Mouse (Mus musculus): ENCODE data around the gene Plcg1. TPM values are rescaled to one million over a fixed set of nuclear protein-coding genes. Genes with fewer than 3 reads are reported as not detected.

The Plcg1 gene
- polyA plus RNA-seq, 1 experiment: 40.6 TPM

- H3K27me3 ChIP-seq (ENCODE audit: control insufficient read depth, insufficient read depth, low read length): no peaks in the 10 kb centered on the region
- TF ChIP-seq POLR2A (IDR thresholded peaks at IDR 0.05; ENCODE audit: low read depth, low read length) (no peak), CTCF (IDR thresholded peaks at IDR 0.05; ENCODE audit: extremely low read depth, insufficient read depth, insufficient read length, insufficient replicate concordance) (no peak)
- H3K36me3 ChIP-seq (ENCODE audit: control insufficient read depth, insufficient read depth, low read length): no peaks in the 10 kb centered on the region; the same call in 1 of the 2 replicates
- H3K4me1 ChIP-seq (ENCODE audit: control insufficient read depth, insufficient read depth, insufficient read length): peaks cover 3% of the 10 kb centered on the region
- no peak overlapping the region for H3K4me3 ChIP-seq (ENCODE audit: extremely low read depth, insufficient read depth, insufficient read length)
- WGBS: 85% methylated on average over 2 of the region's 2 CpGs
- no peak overlapping the region for H3K27ac ChIP-seq (ENCODE audit: insufficient read depth, low read length)
- no peak for DNase-seq (ENCODE audit: low read depth in 1 of 2, low spot score in 2 of 2)
Observed at GRCm38 (mm10) chr2:160729436-160729835, 1.7 kb upstream of the Plcg1 start.

GRCm38 (mm10) chr2:160729851-160730796 is 976 bp upstream of the Plcg1 start:
- Histone ChIP-seq H3K4me3 (ENCODE audit: extremely low read depth, insufficient read depth, insufficient read length) (no peak overlapping the region), H3K4me1 (ENCODE audit: control insufficient read depth, insufficient read depth, insufficient read length) (peaks cover 3% of the 10 kb centered on the region), H3K27me3 (ENCODE audit: control insufficient read depth, insufficient read depth, low read length) (no peaks in the 10 kb centered on the region), H3K36me3 (ENCODE audit: control insufficient read depth, insufficient read depth, low read length) (no peaks in the 10 kb centered on the region), H3K27ac (ENCODE audit: insufficient read depth, low read length) (no peak overlapping the region)
- WGBS: 32% methylated on average over 17 of the region's 17 CpGs
- TF ChIP-seq POLR2A (IDR thresholded peaks at IDR 0.05; ENCODE audit: low read depth, low read length): no peak
- peak; percentile 46; the same call in 1 of the 2 replicates for TF ChIP-seq CTCF (IDR thresholded peaks at IDR 0.05; ENCODE audit: extremely low read depth, insufficient read depth, insufficient read length, insufficient replicate concordance)
- no peak for DNase-seq (ENCODE audit: low read depth in 1 of 2, low spot score in 2 of 2)

- WGBS: 8% methylated on average over 19 of the region's 19 CpGs
- Histone ChIP-seq H3K27ac (ENCODE audit: insufficient read depth, low read length) (no peak overlapping the region), H3K4me1 (ENCODE audit: control insufficient read depth, insufficient read depth, insufficient read length) (peaks cover 3% of the 10 kb centered on the region), H3K36me3 (ENCODE audit: control insufficient read depth, insufficient read depth, low read length) (no peaks in the 10 kb centered on the region), H3K27me3 (ENCODE audit: control insufficient read depth, insufficient read depth, low read length) (no peaks in the 10 kb centered on the region), H3K4me3 (ENCODE audit: extremely low read depth, insufficient read depth, insufficient read length) (peak overlapping the region; percentile 81)
- no peak for DNase-seq (ENCODE audit: low read depth in 1 of 2, low spot score in 2 of 2)
- TF ChIP-seq CTCF (IDR thresholded peaks at IDR 0.05; ENCODE audit: extremely low read depth, insufficient read depth, insufficient read length, insufficient replicate concordance) (no peak), POLR2A (IDR thresholded peaks at IDR 0.05; ENCODE audit: low read depth, low read length) (no peak)
Observed at GRCm38 (mm10) chr2:160730797-160731116, 343 bp upstream of the Plcg1 start.

GRCm38 (mm10) chr2:160731839-160732261 is 750 bp downstream of the Plcg1 start:
- Histone ChIP-seq H3K4me3 (ENCODE audit: extremely low read depth, insufficient read depth, insufficient read length) (peak overlapping the region; percentile 81), H3K36me3 (ENCODE audit: control insufficient read depth, insufficient read depth, low read length) (no peaks in the 10 kb centered on the region), H3K4me1 (ENCODE audit: control insufficient read depth, insufficient read depth, insufficient read length) (peaks cover 3% of the 10 kb centered on the region), H3K27me3 (ENCODE audit: control insufficient read depth, insufficient read depth, low read length) (no peaks in the 10 kb centered on the region), H3K27ac (ENCODE audit: insufficient read depth, low read length) (peak overlapping the region; percentile 73)
- no peak for TF ChIP-seq CTCF (IDR thresholded peaks at IDR 0.05; ENCODE audit: extremely low read depth, insufficient read depth, insufficient read length, insufficient replicate concordance)
- TF ChIP-seq POLR2A (IDR thresholded peaks at IDR 0.05; ENCODE audit: low read depth, low read length): no peak
- 1% methylated on average over 32 of the region's 32 CpGs for WGBS
- peak in 1 of 2 experiments; percentile 50 for DNase-seq (ENCODE audit: low read depth in 1 of 2, low spot score in 2 of 2)

GRCm38 (mm10) chr2:160732420-160732995 is 1.4 kb downstream of the Plcg1 start:
- no peak for TF ChIP-seq CTCF (IDR thresholded peaks at IDR 0.05; ENCODE audit: extremely low read depth, insufficient read depth, insufficient read length, insufficient replicate concordance)
- no peak for TF ChIP-seq POLR2A (IDR thresholded peaks at IDR 0.05; ENCODE audit: low read depth, low read length)
- WGBS: 21% methylated on average over 9 of the region's 9 CpGs
- Histone ChIP-seq H3K27me3 (ENCODE audit: control insufficient read depth, insufficient read depth, low read length) (no peaks in the 10 kb centered on the region), H3K4me3 (ENCODE audit: extremely low read depth, insufficient read depth, insufficient read length) (peak overlapping the region; percentile 81), H3K36me3 (ENCODE audit: control insufficient read depth, insufficient read depth, low read length) (no peaks in the 10 kb centered on the region), H3K4me1 (ENCODE audit: control insufficient read depth, insufficient read depth, insufficient read length) (peaks cover 3% of the 10 kb centered on the region), H3K27ac (ENCODE audit: insufficient read depth, low read length) (peak overlapping the region; percentile 73)
- no peak for DNase-seq (ENCODE audit: low read depth in 1 of 2, low spot score in 2 of 2)

- H3K27me3 ChIP-seq (ENCODE audit: control insufficient read depth, insufficient read depth, low read length): no peaks in the 10 kb centered on the region
- H3K36me3 ChIP-seq (ENCODE audit: control insufficient read depth, insufficient read depth, low read length): no peaks in the 10 kb centered on the region
- no peak for TF ChIP-seq CTCF (IDR thresholded peaks at IDR 0.05; ENCODE audit: extremely low read depth, insufficient read depth, insufficient read length, insufficient replicate concordance)
- TF ChIP-seq POLR2A (IDR thresholded peaks at IDR 0.05; ENCODE audit: low read depth, low read length): no peak
- peaks cover 3% of the 10 kb centered on the region for H3K4me1 ChIP-seq (ENCODE audit: control insufficient read depth, insufficient read depth, insufficient read length)
- DNase-seq (ENCODE audit: low read depth in 1 of 2, low spot score in 2 of 2): peak in 1 of 2 experiments; percentile 30
- 12% methylated on average over 7 of the region's 7 CpGs for WGBS
- peak overlapping the region; percentile 46 for H3K27ac ChIP-seq (ENCODE audit: insufficient read depth, low read length)
- peak overlapping the region; percentile 81; the same call in 1 of the 2 replicates for H3K4me3 ChIP-seq (ENCODE audit: extremely low read depth, insufficient read depth, insufficient read length)
Observed at GRCm38 (mm10) chr2:160733131-160733531, 2.0 kb downstream of the Plcg1 start.

Data from spleen, adult 2 months (tissue).